Mouse (Mus musculus): ENCODE data around the gene Mrpl1. TPM values are rescaled to one million over a fixed set of nuclear protein-coding genes. Genes with fewer than 3 reads are reported as not detected.

Mrpl1 gene
- polyA plus RNA-seq, 1 experiment from 2014 or later, result 26.8 TPM

DNA sequence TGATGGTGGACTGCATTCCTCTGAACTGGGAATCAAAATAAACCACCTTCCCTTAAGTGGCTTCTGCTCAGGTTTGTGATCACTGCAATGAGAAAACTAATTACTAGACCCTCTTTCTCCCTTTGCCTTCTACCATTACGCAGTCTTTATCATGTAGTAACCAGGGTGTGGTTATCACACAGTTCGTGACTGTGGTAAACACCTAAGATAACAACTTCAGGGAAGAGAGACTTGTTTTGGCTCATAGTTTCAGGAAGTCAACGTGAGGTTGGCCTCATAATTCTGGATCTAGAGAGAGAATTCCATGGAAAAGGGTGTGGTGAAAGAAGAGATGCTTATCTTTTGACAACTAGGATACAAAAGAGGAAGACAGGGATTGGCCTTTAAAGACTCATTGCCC lies 9.0 kb upstream of the Mrpl1 start:
- no peak overlapping the region for H3K4me3 ChIP-seq (ENCODE audit: low read length)
- H3K9ac ChIP-seq (replicated peaks; ENCODE audit: low read length), result no peak overlapping the region
- no peaks in the 10 kb centered on the region; the same call in 1 of the 2 replicates for H3K9me3 ChIP-seq (ENCODE audit: low read length)
- H3K4me2 ChIP-seq (replicated peaks; ENCODE audit: low read depth, low read length), result no peak overlapping the region
- ATAC-seq (ENCODE audit: low FRiP score, low TSS enrichment), result no peak
- no peaks in the 10 kb centered on the region for H3K4me1 ChIP-seq (ENCODE audit: insufficient read depth, low read length)
- no peaks in the 10 kb centered on the region for H3K27me3 ChIP-seq (ENCODE audit: insufficient read depth, low read length)
- WGBS, result 83% methylated on average over 3 of the region's 3 CpGs
- no peaks in the 10 kb centered on the region for H3K36me3 ChIP-seq (ENCODE audit: insufficient read depth, low read length)
- no peak overlapping the region for H3K27ac ChIP-seq (ENCODE audit: low read length)

DNA sequence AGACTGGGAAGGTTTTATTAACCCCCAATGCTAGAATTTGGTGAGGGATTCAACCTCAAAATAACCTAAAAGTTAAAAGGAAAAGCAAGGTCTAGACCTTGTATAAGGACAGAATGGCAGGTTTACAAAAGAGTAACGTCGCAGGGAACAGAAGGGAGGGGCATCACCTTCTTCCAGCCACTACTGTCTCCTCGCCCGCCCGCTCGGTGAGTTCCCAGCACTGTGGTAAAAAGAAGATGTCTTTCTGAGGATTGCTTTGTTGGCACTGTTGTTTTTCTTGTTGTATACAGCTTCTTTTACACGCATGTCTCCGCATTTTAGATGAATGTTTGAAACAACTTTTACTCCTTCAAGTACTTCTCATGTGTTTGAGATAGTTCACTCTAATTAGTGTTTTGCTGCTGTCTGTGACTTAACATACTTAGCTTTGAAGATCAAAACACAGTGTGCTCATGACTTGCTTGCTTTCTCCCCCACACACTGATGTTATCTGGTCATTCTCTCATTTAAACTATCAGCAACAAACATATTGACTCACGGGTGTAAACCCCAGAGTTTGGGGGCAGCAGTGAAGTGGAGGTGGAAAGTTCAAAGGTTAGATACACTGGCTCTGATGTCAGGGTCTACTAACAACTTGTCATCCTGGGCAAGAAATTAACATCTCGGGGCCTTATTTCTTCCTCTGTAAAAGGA lies 7.7 kb upstream of the Mrpl1 start:
- Histone ChIP-seq H3K9me3 (ENCODE audit: low read length) (no peaks in the 10 kb centered on the region; the same call in 1 of the 2 replicates), H3K27ac (ENCODE audit: low read length) (no peak overlapping the region), H3K36me3 (ENCODE audit: insufficient read depth, low read length) (no peaks in the 10 kb centered on the region), H3K9ac (replicated peaks; ENCODE audit: low read length) (no peak overlapping the region), H3K4me2 (replicated peaks; ENCODE audit: low read depth, low read length) (no peak overlapping the region), H3K27me3 (ENCODE audit: insufficient read depth, low read length) (no peaks in the 10 kb centered on the region), H3K4me3 (ENCODE audit: low read length) (no peak overlapping the region), H3K4me1 (ENCODE audit: insufficient read depth, low read length) (peaks cover 4% of the 10 kb centered on the region)
- 58% methylated on average over 10 of the region's 10 CpGs for WGBS
- ATAC-seq (ENCODE audit: low FRiP score, low TSS enrichment), result no peak

GRCm38 (mm10) chr5:96206897-96207296 lies 2.4 kb upstream of the Mrpl1 start:
- ATAC-seq (ENCODE audit: low FRiP score, low TSS enrichment), result no peak
- WGBS, result 35% methylated on average over 2 of the region's 2 CpGs
- peaks cover 26% of the 10 kb centered on the region for H3K4me1 ChIP-seq (ENCODE audit: insufficient read depth, low read length)

GRCm38 (mm10) chr5:96207531-96207930 lies 1.8 kb upstream of the Mrpl1 start:
- Histone ChIP-seq H3K9ac (replicated peaks; ENCODE audit: low read length) (no peak overlapping the region), H3K27me3 (ENCODE audit: insufficient read depth, low read length) (no peaks in the 10 kb centered on the region), H3K27ac (ENCODE audit: low read length) (no peak overlapping the region), H3K36me3 (ENCODE audit: insufficient read depth, low read length) (no peaks in the 10 kb centered on the region), H3K9me3 (ENCODE audit: low read length) (no peaks in the 10 kb centered on the region), H3K4me1 (ENCODE audit: insufficient read depth, low read length) (peaks cover 26% of the 10 kb centered on the region), H3K4me2 (replicated peaks; ENCODE audit: low read depth, low read length) (no peak overlapping the region), H3K4me3 (ENCODE audit: low read length) (no peak overlapping the region)
- WGBS, result 94% methylated on average over 2 of the region's 2 CpGs
- no peak for ATAC-seq (ENCODE audit: low FRiP score, low TSS enrichment)

More at GRCm38 (mm10) chr5:96206897-96207296, 2.4 kb upstream of the Mrpl1 start:
- no peaks in the 10 kb centered on the region for H3K27me3 ChIP-seq (ENCODE audit: insufficient read depth, low read length)
- no peaks in the 10 kb centered on the region for H3K36me3 ChIP-seq (ENCODE audit: insufficient read depth, low read length)
- H3K4me2 ChIP-seq (replicated peaks; ENCODE audit: low read depth, low read length), result no peak overlapping the region
- H3K27ac ChIP-seq (ENCODE audit: low read length), result peak overlapping the region; percentile 30
- H3K9me3 ChIP-seq (ENCODE audit: low read length), result no peaks in the 10 kb centered on the region
- H3K4me3 ChIP-seq (ENCODE audit: low read length), result no peak overlapping the region
- no peak overlapping the region for H3K9ac ChIP-seq (replicated peaks; ENCODE audit: low read length)

DNA sequence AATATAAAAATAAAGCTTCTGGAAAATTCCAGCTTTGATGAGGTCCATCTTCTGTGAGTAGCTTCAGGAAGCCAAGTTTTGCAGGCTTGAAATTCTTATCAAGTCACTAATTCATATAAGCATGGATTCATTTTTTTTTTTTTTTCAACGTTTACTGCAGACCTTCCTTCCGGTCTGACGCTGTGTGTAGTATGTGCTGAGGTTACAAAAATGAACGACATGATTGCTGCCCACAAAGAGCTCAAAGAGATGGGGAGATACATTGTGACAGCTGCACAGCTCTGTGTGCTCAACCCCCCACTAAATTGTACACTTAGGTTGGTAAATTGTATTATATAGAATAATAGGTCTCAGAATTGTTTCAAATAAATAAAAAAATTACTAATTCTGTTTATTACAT lies 750 bp upstream of the Mrpl1 start:
- H3K27me3 ChIP-seq (ENCODE audit: insufficient read depth, low read length), result no peaks in the 10 kb centered on the region
- WGBS, result 42% methylated on average over 4 of the region's 4 CpGs
- no peak overlapping the region for H3K4me2 ChIP-seq (replicated peaks; ENCODE audit: low read depth, low read length)

DNA sequence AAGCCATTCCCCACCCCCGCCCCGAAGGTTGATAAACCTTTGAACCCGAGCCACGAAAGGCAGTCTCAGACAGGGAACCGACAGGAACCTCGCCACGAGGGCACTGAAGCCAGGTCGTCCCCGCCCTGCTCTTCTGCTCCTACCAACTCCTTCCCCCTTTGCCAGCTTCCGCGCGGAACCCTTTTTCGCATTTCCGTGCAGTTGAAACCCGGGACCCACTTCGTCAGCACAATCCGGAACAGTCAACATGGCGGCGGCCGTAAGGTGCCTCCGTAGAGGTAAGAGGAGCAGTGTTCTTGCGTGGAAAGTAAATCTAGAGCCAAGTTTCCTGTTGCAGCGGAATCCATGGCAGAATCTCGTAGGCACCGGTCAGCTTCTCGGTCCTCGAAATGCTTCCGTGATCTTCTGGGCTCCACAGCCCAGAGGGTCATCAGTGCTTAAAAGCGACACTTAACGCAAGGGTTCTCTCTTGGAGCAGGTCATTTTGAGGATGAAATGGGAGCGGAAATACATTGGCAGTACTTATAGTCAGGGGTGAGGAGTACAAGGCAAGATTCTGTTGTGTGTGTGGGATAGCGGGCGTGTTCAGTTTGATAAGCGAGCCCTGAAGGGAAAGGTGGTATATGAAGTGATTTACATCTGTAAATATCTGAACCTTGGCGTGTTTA lies 757 bp downstream of the Mrpl1 start:
- under 1% methylated on average over 35 of the region's 35 CpGs for WGBS
- Histone ChIP-seq H3K27me3 (ENCODE audit: insufficient read depth, low read length) (no peaks in the 10 kb centered on the region), H3K9me3 (ENCODE audit: low read length) (no peaks in the 10 kb centered on the region), H3K4me1 (ENCODE audit: insufficient read depth, low read length) (peaks cover 26% of the 10 kb centered on the region), H3K4me2 (replicated peaks; ENCODE audit: low read depth, low read length) (peak overlapping the region; percentile 84), H3K4me3 (ENCODE audit: low read length) (peak overlapping the region; percentile 64), H3K9ac (replicated peaks; ENCODE audit: low read length) (peak overlapping the region; percentile 83), H3K27ac (ENCODE audit: low read length) (peak overlapping the region; percentile 88), H3K36me3 (ENCODE audit: insufficient read depth, low read length) (peaks cover 7% of the 10 kb centered on the region)
- peak; percentile 95 for ATAC-seq (ENCODE audit: low FRiP score, low TSS enrichment)

More for the DNA sequence above, 750 bp upstream of the Mrpl1 start:
- no peaks in the 10 kb centered on the region for H3K36me3 ChIP-seq (ENCODE audit: insufficient read depth, low read length)
- ATAC-seq (ENCODE audit: low FRiP score, low TSS enrichment), result no peak
- no peak overlapping the region for H3K4me3 ChIP-seq (ENCODE audit: low read length)
- no peak overlapping the region for H3K27ac ChIP-seq (ENCODE audit: low read length)
- H3K9ac ChIP-seq (replicated peaks; ENCODE audit: low read length), result no peak overlapping the region
- peaks cover 26% of the 10 kb centered on the region for H3K4me1 ChIP-seq (ENCODE audit: insufficient read depth, low read length)
- H3K9me3 ChIP-seq (ENCODE audit: low read length), result no peaks in the 10 kb centered on the region

DNA sequence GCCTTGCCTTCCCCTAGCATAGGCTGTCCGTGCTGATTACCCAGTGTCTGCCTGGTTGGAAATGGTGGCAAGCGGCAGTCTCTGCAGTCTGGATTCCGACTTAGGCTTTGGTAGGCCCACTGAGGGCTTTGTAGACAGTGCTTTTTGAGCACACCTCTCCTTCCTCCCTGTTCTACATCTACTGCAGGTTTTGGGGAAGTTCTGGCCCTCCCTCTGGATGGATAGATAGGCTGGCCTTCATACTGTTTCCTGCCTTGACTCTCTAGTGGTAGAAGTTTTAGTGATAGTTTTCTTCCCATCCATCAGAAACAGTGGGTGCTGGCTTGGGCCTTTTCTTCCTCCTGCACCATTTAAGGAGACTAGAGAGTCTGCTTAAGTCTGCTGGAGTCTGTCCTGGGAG lies 9.4 kb downstream of the Mrpl1 start:
- Histone ChIP-seq H3K36me3 (ENCODE audit: insufficient read depth, low read length) (peaks cover 6% of the 10 kb centered on the region), H3K4me1 (ENCODE audit: insufficient read depth, low read length) (peaks cover 24% of the 10 kb centered on the region), H3K9ac (replicated peaks; ENCODE audit: low read length) (no peak overlapping the region), H3K27ac (ENCODE audit: low read length) (no peak overlapping the region; the same call in 1 of the 2 replicates), H3K9me3 (ENCODE audit: low read length) (no peaks in the 10 kb centered on the region), H3K4me3 (ENCODE audit: low read length) (no peak overlapping the region), H3K27me3 (ENCODE audit: insufficient read depth, low read length) (no peaks in the 10 kb centered on the region), H3K4me2 (replicated peaks; ENCODE audit: low read depth, low read length) (no peak overlapping the region)
- WGBS, result 82% methylated on average over 3 of the region's 3 CpGs
- ATAC-seq (ENCODE audit: low FRiP score, low TSS enrichment), result no peak

GRCm38 (mm10) chr5:96219512-96219911 lies 10.2 kb downstream of the Mrpl1 start:
- H3K27ac ChIP-seq (ENCODE audit: low read length), result no peak overlapping the region
- ATAC-seq (ENCODE audit: low FRiP score, low TSS enrichment), result no peak
- H3K9me3 ChIP-seq (ENCODE audit: low read length), result no peaks in the 10 kb centered on the region
- H3K4me2 ChIP-seq (replicated peaks; ENCODE audit: low read depth, low read length), result no peak overlapping the region
- peaks cover 7% of the 10 kb centered on the region for H3K36me3 ChIP-seq (ENCODE audit: insufficient read depth, low read length)
- no peak overlapping the region for H3K9ac ChIP-seq (replicated peaks; ENCODE audit: low read length)
- H3K27me3 ChIP-seq (ENCODE audit: insufficient read depth, low read length), result no peaks in the 10 kb centered on the region
- 73% methylated on average over 4 of the region's 4 CpGs for WGBS
- peaks cover 24% of the 10 kb centered on the region for H3K4me1 ChIP-seq (ENCODE audit: insufficient read depth, low read length)
- no peak overlapping the region for H3K4me3 ChIP-seq (ENCODE audit: low read length)

DNA sequence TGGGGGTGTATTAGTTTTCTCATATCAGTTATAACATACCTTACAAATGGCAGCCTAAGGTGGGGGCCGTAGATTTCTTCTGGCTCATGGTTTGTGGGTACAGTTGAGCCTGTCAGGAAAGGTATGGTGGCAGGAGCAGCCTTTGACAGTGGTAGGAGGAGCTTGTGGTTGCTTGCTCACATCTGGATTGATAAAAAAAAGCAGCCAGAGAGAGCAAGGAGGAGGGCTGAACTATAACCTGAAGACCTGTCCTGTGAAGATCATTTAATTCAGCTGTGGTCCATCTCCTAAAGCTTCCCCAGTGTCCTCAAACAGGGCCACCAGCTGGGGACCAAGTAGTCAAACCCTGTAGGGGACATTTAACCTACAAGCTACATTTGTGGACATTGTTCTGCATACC lies 12.0 kb downstream of the Mrpl1 start:
- H3K27me3 ChIP-seq (ENCODE audit: insufficient read depth, low read length), result no peaks in the 10 kb centered on the region
- H3K4me3 ChIP-seq (ENCODE audit: low read length), result no peak overlapping the region
- peaks cover 12% of the 10 kb centered on the region; the same call in 1 of the 2 replicates for H3K36me3 ChIP-seq (ENCODE audit: insufficient read depth, low read length)
- ATAC-seq (ENCODE audit: low FRiP score, low TSS enrichment), result no peak
- H3K4me1 ChIP-seq (ENCODE audit: insufficient read depth, low read length), result peaks cover 24% of the 10 kb centered on the region
- no peaks in the 10 kb centered on the region for H3K9me3 ChIP-seq (ENCODE audit: low read length)
- H3K9ac ChIP-seq (replicated peaks; ENCODE audit: low read length), result no peak overlapping the region
- no peak overlapping the region for H3K27ac ChIP-seq (ENCODE audit: low read length)
- no peak overlapping the region for H3K4me2 ChIP-seq (replicated peaks; ENCODE audit: low read depth, low read length)
- WGBS, result 85% methylated on average over 1 of the region's 1 CpGs

Data from kidney, embryonic 16.5 days (tissue).